Mouse (Mus musculus) spleen, adult 2 months (tissue): ENCODE results near the gene Eif4g3.

ENCODE experiments used
- CTCF ChIP-seq: fragments of 200-500 bp; IDR thresholded peaks from 2 replicates; pipeline ENCODE4 v1.5.1; 2011; ENCODE audit warnings: mild to moderate bottlenecking, inconsistent platforms; ENCODE audit not compliant: insufficient read depth, insufficient read length, insufficient replicate concordance; ENCODE audit errors: extremely low read depth
- POLR2A ChIP-seq: fragments of 200-500 bp; IDR thresholded peaks from 2 replicates; pipeline ENCODE4 v1.6.1; 2011; ENCODE audit warnings: low read depth, low read length, inconsistent platforms

DNA sequence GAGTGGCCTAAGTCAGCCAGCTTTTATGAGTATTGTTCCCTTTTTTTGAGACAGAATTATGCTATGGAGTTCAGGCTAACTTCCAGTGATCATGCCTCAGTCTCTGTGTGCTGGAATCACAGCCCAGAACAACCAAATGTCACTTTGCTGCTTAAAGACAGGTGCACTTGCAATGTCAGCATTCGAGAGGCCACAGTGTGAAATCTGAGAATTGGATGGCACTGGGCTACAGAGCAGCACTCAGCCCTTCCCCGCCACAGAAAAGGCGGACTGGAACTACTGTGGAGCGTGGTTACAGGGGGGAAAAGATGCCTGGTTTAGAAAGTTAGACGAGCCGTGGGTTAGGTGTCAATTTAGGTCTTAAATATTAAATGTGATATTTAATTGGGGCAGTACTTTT is 27.4 kb downstream of the Eif4g3 start:
- TF ChIP-seq CTCF (no peak), POLR2A (no peak)
